ENCODE assay signal across 13 mouse cellular contexts in genomic region chr16:94209626-94210025, GRCm38 (mm10).
DNase-seq lines count a peak whose midpoint lies in the region; ATAC-seq and TF ChIP-seq lines count a peak whose summit lies in the region.
"Had no signal": no experiment of that assay in that cellular context is flagged by ENCODE, and none has a peak within 500 bp of the region (broad histone marks: within the 10 kb centered on the region; RNA-seq: fewer than 3 reads in every experiment).

No protein-coding gene starts in this region.

- peak; percentile 28 to 60 for DNase-seq in cerebellum, postnatal 25 days
- DNase-seq in cerebellum, adult 11 months = no peak
- DNase-seq in midbrain, embryonic 14.5 days = peak; percentile 34
- DNase-seq in left cerebral cortex, adult 2 months (ENCODE audit: extremely low spot score in 1 of 2, low spot score in 2 of 2) = peak; percentile 20 to 50
- DNase-seq in kidney, adult 18-20 months = no peak
- DNase-seq in kidney, adult 9 months = no peak
- no peak for DNase-seq in thymus, postnatal 25 days
- DNase-seq: adrenal gland, postnatal 25 days had no signal

- WGBS in midbrain, embryonic 14.5 days = 73% methylated on average over 3 of the region's 3 CpGs
- 85% methylated on average over 3 of the region's 3 CpGs for WGBS in midbrain, embryonic 15.5 days

- H3K4me3 ChIP-seq in midbrain, embryonic 14.5 days (replicated peaks; ENCODE audit: low read depth, low read length) = no peak overlapping the region
- no peak overlapping the region for H3K4me3 ChIP-seq in midbrain, embryonic 15.5 days
- H3K4me3 ChIP-seq in left cerebral cortex, adult 2 months = no peak overlapping the region
- H3K4me3 ChIP-seq: embryonic facial prominence, embryonic 13.5 days had no signal

- H3K9ac ChIP-seq in midbrain, embryonic 14.5 days (replicated peaks; ENCODE audit: low read length) = no peak overlapping the region
- H3K9ac ChIP-seq in midbrain, embryonic 15.5 days = no peak overlapping the region
- H3K9ac ChIP-seq: embryonic facial prominence, embryonic 13.5 days had no signal

- H3K4me1 ChIP-seq in midbrain, embryonic 14.5 days (ENCODE audit: control insufficient read depth, insufficient read depth, low read length) = no peaks in the 10 kb centered on the region
- no peaks in the 10 kb centered on the region for H3K4me1 ChIP-seq in midbrain, embryonic 15.5 days

- no peak overlapping the region for H3K27ac ChIP-seq in midbrain, embryonic 14.5 days (replicated peaks; ENCODE audit: low read depth, low read length)
- H3K27ac ChIP-seq in midbrain, embryonic 15.5 days = no peak overlapping the region
- H3K27ac ChIP-seq in left cerebral cortex, adult 2 months = peak overlapping the region; percentile 79
- H3K27ac ChIP-seq: embryonic facial prominence, embryonic 13.5 days had no signal

- H3K4me2 ChIP-seq in midbrain, embryonic 14.5 days (ENCODE audit: low read length) = no peak overlapping the region
- H3K4me2 ChIP-seq in midbrain, embryonic 15.5 days = no peak overlapping the region
- H3K4me2 ChIP-seq: embryonic facial prominence, embryonic 13.5 days had no signal

- H3K36me3 ChIP-seq in midbrain, embryonic 14.5 days (ENCODE audit: control insufficient read depth, insufficient read depth, low read length) = no peaks in the 10 kb centered on the region
- no peaks in the 10 kb centered on the region for H3K36me3 ChIP-seq in midbrain, embryonic 15.5 days (replicated peaks)
- H3K36me3 ChIP-seq: embryonic facial prominence, embryonic 13.5 days had no signal

- intact Hi-C loops in left cerebral cortex, adult 2 months (cut with DNase I) = loop anchor here (2.0 to 5.0 kb wide), 2 partner anchors 41 to 67 kb away; no protein-coding TSS in a partner anchor

- ATAC-seq in midbrain, embryonic 14.5 days (ENCODE audit: low FRiP score, low TSS enrichment) = no peak
- ATAC-seq in midbrain, embryonic 15.5 days (replicated peaks) = no peak
- ATAC-seq: CD4-positive, CD25-positive, alpha-beta regulatory T cell, adult 4 months; hindbrain, embryonic 16.5 days; midbrain, embryonic 16.5 days had no signal

- no peak for TF ChIP-seq CTCF in left cerebral cortex, adult 2 months (IDR thresholded peaks at IDR 0.05)

- H3K27me3 ChIP-seq in midbrain, embryonic 14.5 days (ENCODE audit: control insufficient read depth, insufficient read depth, low read length) = no peaks in the 10 kb centered on the region
- 0 out of 2 replicates have a peak, but pooled peaks cover under 1% of the 10 kb centered on the region for H3K27me3 ChIP-seq in midbrain, embryonic 15.5 days (replicated peaks)

- no peaks in the 10 kb centered on the region for H3K9me3 ChIP-seq in midbrain, embryonic 14.5 days (ENCODE audit: control insufficient read depth, low read length)
- H3K9me3 ChIP-seq in midbrain, embryonic 15.5 days = no peaks in the 10 kb centered on the region

Comparison
In these comparisons a context has a peak if more than half of its experiments do, and no peak if none do; other contexts are left out.
1. DNase-seq: peak in cerebellum, postnatal 25 days (2 of 2), midbrain, embryonic 14.5 days (single experiment) and left cerebral cortex, adult 2 months (2 of 2); none in cerebellum, adult 11 months (single experiment), kidney, adult 18-20 months (single experiment), kidney, adult 9 months (single experiment) and thymus, postnatal 25 days (single experiment).